Mouse (Mus musculus) bone marrow, adult 2 months (tissue): Measurements from ENCODE around the gene Eml3.
A peak's percentile ranks its signal among the peaks of the same experiment; 100 is the strongest.

Source experiments
- CTCF ChIP-seq: fragments of 200-500 bp; IDR thresholded peaks from 2 replicates; pipeline ENCODE4 v1.5.1; 2011; ENCODE audit warnings: low read length, control low read depth; ENCODE audit not compliant: control insufficient read depth, insufficient read depth
- POLR2A ChIP-seq: fragments of 200-500 bp; IDR thresholded peaks from 2 replicates; pipeline ENCODE4 v1.6.1; 2011; ENCODE audit warnings: low read depth, mild to moderate bottlenecking, control low read depth, low read length, borderline replicate concordance; ENCODE audit not compliant: control insufficient read depth

DNA sequence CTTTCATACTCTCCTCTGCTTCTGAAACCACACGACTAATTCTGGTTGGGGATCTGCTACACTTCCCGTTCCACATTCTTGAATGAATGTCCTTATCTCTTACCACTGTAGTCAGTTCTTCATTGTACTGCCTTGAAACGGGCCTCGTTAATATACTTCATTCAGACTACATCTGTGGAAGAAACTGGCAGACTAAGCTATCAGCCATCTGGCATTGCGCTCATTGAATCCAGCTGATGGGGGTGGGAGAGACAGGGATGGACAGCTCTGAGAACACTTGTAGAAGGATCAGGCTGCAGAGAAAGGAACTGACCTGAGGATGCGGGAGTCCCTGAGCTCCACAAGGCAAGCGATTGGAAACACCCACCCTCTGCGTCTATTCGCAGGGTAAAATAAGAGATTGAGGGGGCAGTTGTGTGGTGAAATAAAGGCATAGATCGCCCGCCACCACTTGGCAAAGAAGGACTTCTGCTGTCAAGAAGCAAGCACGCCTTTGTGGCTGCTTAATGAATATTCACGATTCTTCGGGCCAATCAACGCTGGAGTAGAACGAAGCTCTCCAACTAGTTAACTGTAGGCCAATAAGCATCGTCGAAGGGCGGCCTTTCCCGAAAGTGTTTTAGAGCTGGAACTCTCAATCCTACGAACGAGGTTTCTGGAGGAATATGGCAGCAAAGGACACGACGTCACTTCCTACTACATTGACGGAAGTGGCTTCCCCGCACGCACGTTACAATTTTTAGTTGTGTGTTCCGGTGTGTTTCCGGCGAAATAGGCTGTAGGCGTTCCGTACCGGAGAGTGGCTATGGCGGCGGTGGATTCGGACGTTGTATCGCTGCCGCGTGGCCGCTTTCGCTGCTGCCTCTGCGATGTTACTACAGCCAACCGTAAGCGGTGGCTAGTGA lies 24.0 kb downstream of the Eml3 start, which contains the start of gene Tut1:
- no peak for TF ChIP-seq CTCF
- TF ChIP-seq POLR2A = peak; percentile 59; the same call in 1 of the 2 replicates
